8 mouse cellular contexts compared by ENCODE assay signal in the genomic region with DNA sequence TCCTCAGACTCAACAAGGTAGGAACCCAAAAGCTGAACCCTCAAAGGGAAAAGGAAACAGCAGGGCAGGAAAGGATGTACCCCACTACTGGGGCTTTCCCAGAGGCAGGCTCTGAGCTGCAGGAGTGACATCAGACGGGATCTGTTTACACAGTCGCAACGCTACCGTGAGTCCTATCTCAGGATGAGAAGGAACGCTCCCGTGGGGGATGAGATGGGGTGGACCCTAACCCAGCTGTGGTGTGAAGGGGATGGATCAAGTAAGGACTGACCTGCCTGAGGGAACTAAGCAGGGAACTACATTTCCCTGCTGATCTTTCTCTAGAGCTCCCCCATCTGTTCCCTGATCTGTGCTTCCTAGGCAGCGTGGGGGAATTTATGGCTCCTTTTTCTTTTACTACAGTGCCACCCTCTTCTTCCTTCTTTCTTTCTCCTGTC. TPM values are rescaled to one million over a fixed set of nuclear protein-coding genes. Genes with fewer than 3 reads are reported as not detected.
DNase-seq lines count a peak whose midpoint lies in the region; ATAC-seq lines count a peak whose summit lies in the region.

A gene (plus strand): TSS at position 101 of the 437 bp plus-strand sequence.

- ATAC-seq in hindbrain, embryonic 15.5 days (ENCODE audit: low FRiP score, low read depth) = no peak
- no peak for ATAC-seq in midbrain, embryonic 16.5 days

- 2% methylated on average over 7 of the region's 7 CpGs for WGBS in hindbrain, embryonic 15.5 days
- WGBS in midbrain, embryonic 16.5 days = 3% methylated on average over 7 of the region's 7 CpGs

- H3K36me3 ChIP-seq in hindbrain, embryonic 15.5 days = no peaks in the 10 kb centered on the region
- H3K36me3 ChIP-seq in midbrain, embryonic 16.5 days (ENCODE audit: control insufficient read depth, insufficient read depth, low read length) = no peaks in the 10 kb centered on the region

- 0 out of 2 replicates have a peak within 1 kb of the TSS, but pooled peaks have one; percentile 10 for H3K4me3 ChIP-seq in hindbrain, embryonic 15.5 days
- no peak within 1 kb of the TSS for H3K4me3 ChIP-seq in midbrain, embryonic 16.5 days (ENCODE audit: low read depth, low read length)

- H3K27me3 ChIP-seq in hindbrain, embryonic 15.5 days = no peaks in the 10 kb centered on the region
- H3K27me3 ChIP-seq in midbrain, embryonic 16.5 days (ENCODE audit: control insufficient read depth, insufficient read depth, low read depth, low read length) = no peaks in the 10 kb centered on the region

- 0 out of 2 replicates have a peak within 1 kb of the TSS, but pooled peaks have one; percentile 16 for H3K9ac ChIP-seq in hindbrain, embryonic 15.5 days
- no peak within 1 kb of the TSS for H3K9ac ChIP-seq in midbrain, embryonic 16.5 days (ENCODE audit: low read depth, low read length)

- no peak within 1 kb of the TSS for H3K27ac ChIP-seq in hindbrain, embryonic 15.5 days (replicated peaks)
- no peak within 1 kb of the TSS for H3K27ac ChIP-seq in midbrain, embryonic 16.5 days (ENCODE audit: low read length)

- H3K4me2 ChIP-seq in hindbrain, embryonic 15.5 days = peak within 1 kb of the TSS; percentile 25
- H3K4me2 ChIP-seq in midbrain, embryonic 16.5 days (ENCODE audit: low read length) = peak within 1 kb of the TSS; percentile 39

- H3K4me1 ChIP-seq in hindbrain, embryonic 15.5 days (replicated peaks) = peaks cover 3% of the 10 kb centered on the region
- H3K4me1 ChIP-seq in midbrain, embryonic 16.5 days (ENCODE audit: control insufficient read depth, insufficient read depth, low read length) = peaks cover 4% of the 10 kb centered on the region

- peak; percentile 61 for DNase-seq in kidney, adult 18-20 months
- no peak for DNase-seq in kidney, adult 11 months
- peak in 1 of 2 experiments; percentile 24 for DNase-seq in adrenal gland, postnatal 36 days
- peak; percentile 43 for DNase-seq in gastrocnemius, adult 18-20 months (ENCODE audit: low spot score)
- DNase-seq in left cerebral cortex, adult 8-10 months (ENCODE audit: low spot score in 2 of 2) = peak; percentile 40 to 59
- DNase-seq in cerebellum, postnatal 14 days = no peak

- H3K9me3 ChIP-seq in hindbrain, embryonic 15.5 days = no peaks in the 10 kb centered on the region
- H3K9me3 ChIP-seq in midbrain, embryonic 16.5 days (replicated peaks; ENCODE audit: control insufficient read depth, low read length, poor library complexity, severe bottlenecking) = no peaks in the 10 kb centered on the region

RNA-seq across cellular contexts. Expression of the gene that starts here (rescaled TPM):
- 10 to 100 TPM; 28.3 to 33.2 TPM for total RNA-seq in adrenal gland, postnatal 36 days (2021)
- total RNA-seq in gastrocnemius, adult 18-20 months (2021) = 10 to 100 TPM; 26.0 to 26.2 TPM
- polyA plus RNA-seq in hindbrain, embryonic 15.5 days (2015; fragmentation: Nextera tagmentation; extraction: Ambion mirVana) = 82.7 and 88.2 TPM in 2 replicates
- total RNA-seq in left cerebral cortex, adult 8-10 months (2022) = 10 to 100 TPM; 39.4 to 46.1 (median 40.6) TPM
- polyA plus RNA-seq in midbrain, embryonic 16.5 days (2015; fragmentation: Nextera tagmentation; extraction: Ambion mirVana) = 86.7 and 90.0 TPM in 2 replicates

Comparison
In these comparisons a context has a peak if more than half of its experiments do, and no peak if none do; other contexts are left out.
1. DNase-seq: peak in kidney, adult 18-20 months (single experiment), gastrocnemius, adult 18-20 months (single experiment) and left cerebral cortex, adult 8-10 months (2 of 2); none in kidney, adult 11 months (single experiment) and cerebellum, postnatal 14 days (0 of 2).